Mouse (Mus musculus) lung, embryonic 14.5 days (tissue): ENCODE measurements at regions not wholly inside any gene's neighbourhood (a gene's known extent, or its start where the extent isn't known, plus 50 kb on each side); places are given as distances from the start of the nearest gene placed in this dataset.
A peak's percentile ranks its signal among the peaks of the same experiment; 100 is the strongest.

Experiments used
- ATAC-seq: fragments of 200-750 bp; cut with Nextera tagmentation; 2 replicates; pipeline ENCODE4 v1.8.0; 2017; ENCODE audit warnings: mild to moderate bottlenecking, moderate TSS enrichment, moderate library complexity; ENCODE audit not compliant: insufficient read depth
- DNase-seq: peaks from one replicate; pipeline ENCODE4 v3.0.0-alpha.2; 2015
- H3K27ac ChIP-seq: fragments of 300-500 bp; sonication (generic); 2 replicates; pipeline ENCODE4 v1.5.1; 2014; ENCODE audit warnings: low read depth, mild to moderate bottlenecking, moderate library complexity
- H3K27me3 ChIP-seq: fragments of 300-500 bp; sonication (generic); 2 replicates; pipeline ENCODE4 v1.6.1; 2014; ENCODE audit warnings: low read length, control low read depth; ENCODE audit not compliant: insufficient read depth
- H3K36me3 ChIP-seq: fragments of 300-500 bp; sonication (generic); 2 replicates; pipeline ENCODE4 v1.6.1; 2014; ENCODE audit warnings: control low read depth; ENCODE audit not compliant: insufficient read depth
- H3K4me1 ChIP-seq: fragments of 300-500 bp; sonication (generic); 2 replicates; pipeline ENCODE4 v1.6.1; 2014; ENCODE audit warnings: antibody characterized with exemption, control low read depth; ENCODE audit not compliant: insufficient read depth
- H3K4me2 ChIP-seq: fragments of 300-500 bp; sonication (generic); 2 replicates; pipeline ENCODE4 v1.6.1; 2014; ENCODE audit warnings: mild to moderate bottlenecking
- H3K4me3 ChIP-seq: fragments of 300-500 bp; sonication (generic); 2 replicates; pipeline ENCODE4 v1.5.1; 2014; ENCODE audit warnings: low read depth, low read length
- H3K9ac ChIP-seq: fragments of 300-500 bp; sonication (generic); 2 replicates; pipeline ENCODE4 v1.6.1; 2014
- H3K9me3 ChIP-seq: fragments of 300-500 bp; sonication (generic); 2 replicates; pipeline ENCODE4 v1.6.1; 2016; ENCODE audit warnings: low read depth, low read length, control low read depth
- CTCF ChIP-seq: IDR thresholded peaks from 2 replicates; pipeline ENCODE4 v1.5.1; 2016; ENCODE audit warnings: antibody characterized with exemption, low read depth
- WGBS: fragments of 180-500 bp; shearing (Covaris S2); extraction: QIAGEN DNeasy Blood & Tissue Kit; methylation state at CpG from one replicate; pipeline ENCODE4 v1.1.7; 2014; 5-methylcytosine and 5-hydroxymethylcytosine counted together

- Histone ChIP-seq H3K4me2 (no peak overlapping the region), H3K9me3 (no peaks in the 10 kb centered on the region), H3K4me3 (no peak overlapping the region), H3K36me3 (no peaks in the 10 kb centered on the region), H3K9ac (no peak overlapping the region), H3K27me3 (no peaks in the 10 kb centered on the region), H3K4me1 (peaks cover 14% of the 10 kb centered on the region; the same call in 1 of the 2 replicates), H3K27ac (no peak overlapping the region)
- DNase-seq (peak; percentile 23), ATAC-seq (no peak)
- 31% methylated on average over 3 of the region's 3 CpGs for WGBS
- no peak for TF ChIP-seq CTCF
Observed at GRCm38 (mm10) chr16:24284215-24284614, 109.1 kb upstream of the Lpp start.

DNA sequence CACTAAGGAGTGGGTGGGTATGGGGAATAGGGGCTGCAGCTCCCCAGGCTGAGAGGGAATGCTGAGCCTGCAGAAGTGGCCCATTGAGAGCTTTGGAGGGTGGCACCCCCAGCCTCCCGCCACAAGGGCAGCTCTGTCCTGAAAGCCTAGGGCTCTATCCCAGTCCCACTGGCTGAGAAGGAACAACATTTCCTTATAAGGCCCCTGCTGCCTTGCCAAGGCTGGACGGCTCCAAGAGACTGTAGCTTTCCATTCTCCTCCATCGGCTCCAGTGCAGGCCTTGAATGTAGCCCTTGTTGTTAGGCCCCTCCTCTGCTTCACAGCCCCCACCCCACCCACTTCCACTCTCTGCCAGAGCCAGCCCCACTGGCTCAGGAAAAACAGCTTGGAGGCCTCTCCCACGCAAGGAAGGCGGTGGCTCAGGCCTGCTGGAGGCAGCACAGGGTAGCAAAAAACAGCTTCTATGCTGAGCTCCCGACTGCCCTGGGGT, 111.1 kb upstream of the Lpp start:
- 12% methylated on average over 6 of the region's 6 CpGs for WGBS
- no peak overlapping the region for H3K4me3 ChIP-seq
- H3K9me3 ChIP-seq = no peaks in the 10 kb centered on the region
- H3K27ac ChIP-seq = peak overlapping the region; percentile 65
- DNase-seq (peak; percentile 88), ATAC-seq (peak; percentile 97)
- no peaks in the 10 kb centered on the region for H3K27me3 ChIP-seq
- no peaks in the 10 kb centered on the region for H3K36me3 ChIP-seq
- H3K4me1 ChIP-seq = peaks cover 14% of the 10 kb centered on the region; the same call in 1 of the 2 replicates
- 0 out of 2 replicates have a peak overlapping the region, but pooled peaks have one; percentile 2 for H3K9ac ChIP-seq
- peak; percentile 54 for TF ChIP-seq CTCF
- H3K4me2 ChIP-seq = peak overlapping the region; percentile 15; the same call in 1 of the 2 replicates

DNA sequence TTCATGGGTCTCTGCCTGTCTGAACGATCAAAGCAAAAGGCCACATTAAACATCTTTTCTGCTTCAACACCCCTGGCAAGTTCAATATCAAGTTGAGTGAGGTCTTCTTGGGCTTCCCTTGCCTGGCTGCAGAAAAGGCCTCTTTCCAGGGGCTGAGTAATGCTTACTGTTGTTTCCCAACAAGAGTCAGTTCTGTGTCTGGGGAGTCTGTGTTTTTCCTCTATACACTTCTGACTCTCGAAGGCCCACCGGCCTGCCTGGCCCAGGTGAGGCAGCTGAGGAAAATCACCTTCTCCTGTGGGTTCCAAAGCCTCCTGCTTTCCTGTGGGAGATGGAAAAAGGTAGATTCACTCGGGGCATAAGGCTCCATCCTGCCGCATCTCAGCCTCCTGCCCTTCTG, 111.7 kb upstream of the Lpp start:
- DNase-seq = no peak
- H3K4me2 ChIP-seq = no peak overlapping the region
- no peak overlapping the region for H3K4me3 ChIP-seq
- H3K27me3 ChIP-seq = no peaks in the 10 kb centered on the region
- peaks cover 14% of the 10 kb centered on the region; the same call in 1 of the 2 replicates for H3K4me1 ChIP-seq
- ATAC-seq = no peak
- no peaks in the 10 kb centered on the region for H3K36me3 ChIP-seq
- H3K9ac ChIP-seq = no peak overlapping the region
- WGBS = 67% methylated on average over 5 of the region's 5 CpGs
- H3K9me3 ChIP-seq = no peaks in the 10 kb centered on the region
- TF ChIP-seq CTCF = no peak
- H3K27ac ChIP-seq = peak overlapping the region; percentile 65; the same call in 1 of the 2 replicates

GRCm38 (mm10) chr16:24277857-24278256, 115.5 kb upstream of the Lpp start:
- H3K9ac ChIP-seq = no peak overlapping the region
- H3K27ac ChIP-seq = no peak overlapping the region
- DNase-seq = no peak
- no peaks in the 10 kb centered on the region for H3K27me3 ChIP-seq
- no peak for ATAC-seq
- H3K36me3 ChIP-seq = no peaks in the 10 kb centered on the region
- H3K4me2 ChIP-seq = no peak overlapping the region
- H3K4me1 ChIP-seq = peaks cover 11% of the 10 kb centered on the region; the same call in 1 of the 2 replicates
- H3K9me3 ChIP-seq = no peaks in the 10 kb centered on the region
- no peak overlapping the region for H3K4me3 ChIP-seq
- TF ChIP-seq CTCF = no peak
- WGBS = 81% methylated on average over 7 of the region's 7 CpGs

- Histone ChIP-seq H3K4me1 (no peaks in the 10 kb centered on the region), H3K9me3 (no peaks in the 10 kb centered on the region), H3K27me3 (no peaks in the 10 kb centered on the region), H3K9ac (no peak overlapping the region), H3K27ac (no peak overlapping the region), H3K36me3 (no peaks in the 10 kb centered on the region), H3K4me2 (no peak overlapping the region), H3K4me3 (no peak overlapping the region)
- ATAC-seq (no peak), DNase-seq (no peak)
- no peak for TF ChIP-seq CTCF
- 91% methylated on average over 6 of the region's 6 CpGs for whole genome bisulfite sequencing
Observed at GRCm38 (mm10) chr16:24262701-24263100, 130.6 kb upstream of the Lpp start.

GRCm38 (mm10) chr16:24259711-24260230, 133.5 kb upstream of the Lpp start:
- H3K4me2 ChIP-seq = no peak overlapping the region
- H3K9me3 ChIP-seq = no peaks in the 10 kb centered on the region
- no peak for TF ChIP-seq CTCF
- H3K27me3 ChIP-seq = no peaks in the 10 kb centered on the region
- no peaks in the 10 kb centered on the region for H3K4me1 ChIP-seq
- DNase-seq (no peak), ATAC-seq (no peak)
- H3K4me3 ChIP-seq = no peak overlapping the region
- 55% methylated on average over 3 of the region's 3 CpGs for WGBS
- H3K27ac ChIP-seq = no peak overlapping the region
- no peak overlapping the region for H3K9ac ChIP-seq
- no peaks in the 10 kb centered on the region for H3K36me3 ChIP-seq

DNA sequence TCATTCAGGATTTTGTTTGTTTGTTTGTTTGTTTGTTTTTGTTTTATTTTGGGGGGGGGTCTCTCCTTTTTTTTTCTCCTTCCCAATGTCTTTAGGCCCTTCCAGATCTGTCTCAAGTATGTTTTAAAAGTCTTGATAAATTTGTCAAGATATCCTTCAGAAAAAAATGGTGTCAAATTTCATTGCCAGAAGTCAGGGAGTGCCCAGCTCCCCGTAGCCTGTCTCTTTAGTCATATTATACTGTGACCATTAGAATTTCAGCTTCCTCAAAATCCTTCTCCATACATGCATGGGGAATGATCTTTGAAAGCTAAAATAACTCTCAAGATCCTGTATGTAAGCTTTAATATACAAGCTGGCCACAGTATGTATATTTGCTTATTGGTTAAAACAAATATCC, 134.3 kb upstream of the Lpp start:
- H3K27ac ChIP-seq = no peak overlapping the region
- ATAC-seq (no peak), DNase-seq (no peak)
- H3K27me3 ChIP-seq = no peaks in the 10 kb centered on the region
- WGBS = 9% methylated on average over 1 of the region's 1 CpGs
- H3K4me3 ChIP-seq = no peak overlapping the region
- no peak overlapping the region for H3K4me2 ChIP-seq
- H3K9ac ChIP-seq = no peak overlapping the region
- TF ChIP-seq CTCF = no peak
- H3K36me3 ChIP-seq = no peaks in the 10 kb centered on the region
- H3K9me3 ChIP-seq = no peaks in the 10 kb centered on the region
- H3K4me1 ChIP-seq = no peaks in the 10 kb centered on the region

GRCm38 (mm10) chr16:24255037-24255436, 138.3 kb upstream of the Lpp start:
- Histone ChIP-seq H3K9me3 (no peaks in the 10 kb centered on the region), H3K4me2 (no peak overlapping the region), H3K9ac (no peak overlapping the region), H3K36me3 (no peaks in the 10 kb centered on the region), H3K4me1 (no peaks in the 10 kb centered on the region), H3K4me3 (no peak overlapping the region), H3K27ac (no peak overlapping the region), H3K27me3 (no peaks in the 10 kb centered on the region)
- DNase-seq = no peak
- TF ChIP-seq CTCF = no peak
- WGBS = 77% methylated on average over 10 of the region's 10 CpGs
- ATAC-seq = no peak
